Mouse (Mus musculus) heart, postnatal 0 days (tissue): ENCODE results near the gene Amfr. TPM values are rescaled to one million over a fixed set of nuclear protein-coding genes. Genes with fewer than 3 reads are reported as not detected.

ENCODE experiments used
- ATAC-seq: fragments of 200-750 bp; cut with Nextera tagmentation; 2 replicates; pipeline ENCODE4 v1.8.0; 2017; ENCODE audit warnings: low read depth, moderate number of reproducible peaks, moderate library complexity; ENCODE audit not compliant: insufficient read depth
- DNase-seq: peaks from one replicate; pipeline ENCODE4 v3.0.0-alpha.2; 2016; ENCODE audit warnings: low spot score
- H3K27ac ChIP-seq: fragments of 300-500 bp; sonication (generic); 2 replicates; pipeline ENCODE4 v1.5.1; 2014; ENCODE audit warnings: low read depth, mild to moderate bottlenecking
- H3K27me3 ChIP-seq: fragments of 300-500 bp; sonication (generic); 2 replicates; pipeline ENCODE4 v1.6.1; 2014; ENCODE audit warnings: low read length, mixed read lengths; ENCODE audit not compliant: control insufficient read depth, insufficient read depth
- H3K36me3 ChIP-seq: fragments of 300-500 bp; sonication (generic); replicated peaks from 2 replicates; pipeline ENCODE4 v1.6.1; 2014; ENCODE audit warnings: low read length, mixed read lengths; ENCODE audit not compliant: control insufficient read depth, insufficient read depth
- H3K4me1 ChIP-seq: fragments of 300-500 bp; sonication (generic); 2 replicates; pipeline ENCODE4 v1.6.1; 2014; ENCODE audit warnings: antibody characterized with exemption; ENCODE audit not compliant: control insufficient read depth, insufficient read depth
- H3K4me2 ChIP-seq: fragments of 300-500 bp; sonication (generic); 2 replicates; pipeline ENCODE4 v1.6.1; 2014; ENCODE audit warnings: low read depth, mild to moderate bottlenecking, low read length, moderate library complexity
- H3K4me3 ChIP-seq: fragments of 300-500 bp; sonication (generic); 2 replicates; pipeline ENCODE4 v1.5.1; 2014; ENCODE audit warnings: low read depth, low read length
- H3K9ac ChIP-seq: fragments of 300-500 bp; sonication (generic); replicated peaks from 2 replicates; pipeline ENCODE4 v1.6.1; 2014; ENCODE audit warnings: low read depth, low read length, mixed read lengths
- H3K9me3 ChIP-seq: fragments of 300-500 bp; sonication (generic); replicated peaks from 2 replicates; pipeline ENCODE4 v1.6.1; 2016; ENCODE audit warnings: low read length; ENCODE audit not compliant: control insufficient read depth
- CTCF ChIP-seq: IDR thresholded peaks from 2 replicates; pipeline ENCODE4 v1.5.1; 2016; ENCODE audit warnings: antibody characterized with exemption, control low read depth, low read depth
- EP300 ChIP-seq: IDR thresholded peaks from 2 replicates; pipeline ENCODE4 v1.6.1; 2016; ENCODE audit warnings: antibody characterized with exemption, low read depth
- WGBS: fragments of 180-500 bp; shearing (Covaris S2); extraction: QIAGEN DNeasy Blood & Tissue Kit; methylation state at CpG from one replicate; pipeline ENCODE4 v1.1.7; 2014; 5-methylcytosine and 5-hydroxymethylcytosine counted together
- polyA plus RNA-seq: library from polyadenylated mRNA; unstranded; fragments of >200 nt; fragmentation: Nextera tagmentation; extraction: Ambion mirVana; gene quantifications from 2 replicates; pipeline ENCODE4 v1.2.1, GENCODE M21; 2015
- total RNA-seq: library from RNA; depleted of rRNA; stranded (reverse); fragments of >200 nt; gene quantifications from 2 replicates; pipeline ENCODE4 v1.2.3, GENCODE M21; 2014; ENCODE audit warnings: low replicate concordance

The Amfr gene
- total and polyA plus RNA-seq, 2 experiments from 2014 or later: 57.0 to 148 TPM

DNA sequence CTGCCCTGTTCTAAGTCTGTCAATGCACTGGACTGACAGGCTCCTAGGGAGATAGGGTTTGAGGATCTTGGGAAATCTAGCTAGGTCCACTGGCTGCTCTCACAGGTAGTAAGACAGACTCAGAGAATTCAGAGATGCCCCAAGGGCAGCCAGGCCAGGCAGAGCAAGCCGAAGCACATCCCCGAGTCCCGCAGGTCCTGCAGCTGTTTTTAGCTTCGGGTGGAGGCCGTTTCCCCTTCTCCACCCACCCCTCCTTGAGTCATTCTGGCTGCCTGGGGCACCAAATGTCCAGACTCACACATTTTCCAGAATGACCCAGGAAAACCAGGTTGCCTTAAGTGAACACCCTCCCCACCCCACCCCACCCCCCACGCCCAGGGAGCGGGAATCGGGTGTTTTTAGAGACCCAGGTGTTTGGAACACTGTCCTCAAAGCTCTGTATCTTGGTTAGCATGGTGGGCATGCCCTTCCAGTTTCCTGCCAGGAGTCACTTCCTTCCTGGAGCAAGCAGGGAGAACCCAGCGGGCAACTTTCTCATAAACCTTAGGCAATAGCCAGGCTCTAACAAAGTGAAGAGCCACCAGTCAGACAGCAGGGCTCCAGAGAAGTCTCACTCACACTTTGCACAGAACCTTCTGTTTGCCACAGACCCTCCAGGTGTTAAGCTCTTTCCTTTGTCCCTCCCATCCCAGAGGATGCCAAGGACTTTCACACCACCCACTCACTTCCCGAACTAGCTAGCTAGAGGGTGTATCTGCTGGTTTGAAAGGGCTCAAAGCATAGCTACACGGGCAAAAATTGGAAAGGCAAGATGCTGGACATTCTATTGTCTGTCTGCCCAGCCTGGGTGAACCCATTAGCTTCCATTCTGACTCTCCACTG lies 71.9 kb downstream of the Amfr start:
- no peak overlapping the region for H3K9ac ChIP-seq
- peak overlapping the region; percentile 15; the same call in 1 of the 2 replicates for H3K4me2 ChIP-seq
- H3K9me3 ChIP-seq: no peaks in the 10 kb centered on the region
- peaks cover 11% of the 10 kb centered on the region for H3K4me1 ChIP-seq
- DNase-seq (no peak), ATAC-seq (no peak)
- no peak for TF ChIP-seq CTCF
- no peak for TF ChIP-seq EP300
- no peaks in the 10 kb centered on the region for H3K27me3 ChIP-seq
- H3K36me3 ChIP-seq: no peaks in the 10 kb centered on the region
- no peak overlapping the region for H3K4me3 ChIP-seq
- WGBS: 38% methylated on average over 11 of the region's 11 CpGs
- H3K27ac ChIP-seq: no peak overlapping the region

GRCm38 (mm10) chr8:93938193-93938592 lies 74.4 kb downstream of the Amfr start:
- ATAC-seq (no peak), DNase-seq (no peak)
- TF ChIP-seq EP300 (no peak), CTCF (no peak)
- 63% methylated on average over 3 of the region's 3 CpGs for WGBS
- Histone ChIP-seq H3K36me3 (no peaks in the 10 kb centered on the region), H3K4me3 (no peak overlapping the region), H3K27me3 (no peaks in the 10 kb centered on the region), H3K27ac (no peak overlapping the region), H3K9ac (no peak overlapping the region), H3K9me3 (no peaks in the 10 kb centered on the region), H3K4me2 (no peak overlapping the region), H3K4me1 (peaks cover 11% of the 10 kb centered on the region)

DNA sequence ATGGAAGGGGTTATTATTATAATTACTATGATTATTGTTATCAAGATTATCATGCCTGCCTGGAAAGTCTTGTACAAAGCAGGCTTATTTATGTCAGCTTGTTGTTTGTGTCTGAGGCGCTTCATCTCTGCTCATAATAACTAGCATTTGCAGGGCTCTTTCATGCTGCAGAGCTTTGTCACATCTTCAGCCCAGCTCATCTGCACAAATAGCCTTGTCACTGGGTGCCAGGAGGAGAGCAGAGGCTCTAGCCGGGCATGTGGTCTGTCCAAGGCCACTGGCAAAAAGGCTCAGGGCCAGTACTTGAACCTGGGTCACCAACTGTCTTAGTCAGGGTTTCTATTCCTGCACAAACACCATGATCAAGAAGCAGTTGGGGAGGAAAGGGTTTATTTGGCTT lies 79.4 kb downstream of the Amfr start:
- Histone ChIP-seq H3K36me3 (no peaks in the 10 kb centered on the region), H3K9me3 (no peaks in the 10 kb centered on the region), H3K4me3 (no peak overlapping the region), H3K4me2 (no peak overlapping the region), H3K4me1 (no peaks in the 10 kb centered on the region), H3K9ac (no peak overlapping the region), H3K27ac (no peak overlapping the region), H3K27me3 (no peaks in the 10 kb centered on the region)
- TF ChIP-seq CTCF (no peak), EP300 (no peak)
- no peak for DNase-seq
- 75% methylated on average over 2 of the region's 2 CpGs for WGBS
- ATAC-seq: no peak

DNA sequence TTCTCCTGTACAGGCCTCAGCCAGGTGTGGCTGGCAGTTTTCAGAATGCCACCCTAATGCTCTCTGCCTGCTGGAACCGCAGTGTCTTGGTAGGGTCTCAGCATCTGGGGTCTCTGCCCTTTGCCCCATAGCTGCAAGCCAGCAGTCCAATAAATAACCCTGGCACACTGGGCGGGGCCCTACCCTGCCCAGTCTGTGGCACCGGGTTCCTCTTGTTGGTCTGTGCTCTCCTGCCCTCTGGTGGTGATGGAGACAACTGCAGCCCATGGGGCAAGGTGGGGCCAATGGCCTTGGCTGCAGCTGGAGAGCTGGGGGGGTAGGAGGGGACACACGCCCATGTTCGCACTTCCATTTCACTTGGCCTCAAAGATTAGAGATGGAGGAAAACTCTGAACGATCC lies 79.8 kb downstream of the Amfr start:
- H3K36me3 ChIP-seq: no peaks in the 10 kb centered on the region
- no peaks in the 10 kb centered on the region for H3K4me1 ChIP-seq
- TF ChIP-seq EP300: no peak
- TF ChIP-seq CTCF: peak; percentile 97
- H3K9ac ChIP-seq: no peak overlapping the region
- H3K27me3 ChIP-seq: no peaks in the 10 kb centered on the region
- H3K27ac ChIP-seq: no peak overlapping the region
- WGBS: 20% methylated on average over 6 of the region's 6 CpGs
- no peak overlapping the region for H3K4me3 ChIP-seq
- H3K9me3 ChIP-seq: no peaks in the 10 kb centered on the region
- peak; percentile 44 for ATAC-seq
- H3K4me2 ChIP-seq: no peak overlapping the region
- peak; percentile 36 for DNase-seq

- ATAC-seq (no peak), DNase-seq (no peak)
- Histone ChIP-seq H3K36me3 (no peaks in the 10 kb centered on the region), H3K9ac (no peak overlapping the region), H3K9me3 (no peaks in the 10 kb centered on the region), H3K4me2 (no peak overlapping the region), H3K4me1 (no peaks in the 10 kb centered on the region), H3K27ac (no peak overlapping the region), H3K27me3 (no peaks in the 10 kb centered on the region), H3K4me3 (no peak overlapping the region)
- 87% methylated on average over 6 of the region's 6 CpGs for WGBS
- TF ChIP-seq CTCF (no peak), EP300 (no peak)
Measured at GRCm38 (mm10) chr8:93931336-93931735, 81.3 kb downstream of the Amfr start.
